Mouse (Mus musculus) left cerebral cortex, postnatal 36 days (tissue): ENCODE data around the gene Aktip. TPM values are rescaled to one million over a fixed set of nuclear protein-coding genes. Genes with fewer than 3 reads are reported as not detected.

Experiments
- DNase-seq, 2 experiments: peaks; one replicate each; pipeline ENCODE4 v3.0.0; 2021 to 2022; ENCODE audit warnings: low spot score in 2 of 2, mixed read lengths in 1 of 2
- intact Hi-C: fragments of 180-260 bp; cut with DNase I; formaldehyde crosslinking; loops from one replicate; pipeline ENCODE4 v1.15.1; 2025
- total RNA-seq, 2 experiments: library from RNA; stranded (reverse); gene quantifications; 2 replicates each; pipeline ENCODE4 v1.2.3; 2021

The Aktip gene
- 100 to 1,000 TPM; 117 to 118 TPM for total RNA-seq

DNA sequence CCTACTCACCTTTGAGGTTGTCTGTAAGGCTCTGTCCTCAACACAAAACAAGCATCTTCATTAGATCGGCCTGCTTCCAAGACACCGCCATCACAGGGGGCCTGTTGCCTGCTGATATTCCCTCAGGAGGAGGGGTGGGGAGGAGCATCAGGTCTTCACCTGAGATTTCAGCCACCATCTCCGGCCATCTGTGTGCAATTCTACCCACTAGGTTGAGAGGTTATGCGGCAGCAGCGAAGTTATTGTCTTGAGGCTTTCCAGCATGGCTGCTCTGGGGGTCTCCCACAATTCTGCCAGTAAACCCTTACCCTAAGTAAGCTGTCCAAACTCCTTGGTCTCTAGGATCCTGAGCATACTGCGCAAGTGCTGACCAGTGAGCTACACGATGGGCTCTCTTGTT is at the start of gene Aktip:
Aktip (minus strand) TSS at position 101 of the 400 bp plus-strand sequence.
- intact Hi-C loops, result loop anchor here (10.0 kb wide), 2 partner anchors 285 to 595 kb away; no protein-coding TSS in a partner anchor
- no peak for DNase-seq

DNA sequence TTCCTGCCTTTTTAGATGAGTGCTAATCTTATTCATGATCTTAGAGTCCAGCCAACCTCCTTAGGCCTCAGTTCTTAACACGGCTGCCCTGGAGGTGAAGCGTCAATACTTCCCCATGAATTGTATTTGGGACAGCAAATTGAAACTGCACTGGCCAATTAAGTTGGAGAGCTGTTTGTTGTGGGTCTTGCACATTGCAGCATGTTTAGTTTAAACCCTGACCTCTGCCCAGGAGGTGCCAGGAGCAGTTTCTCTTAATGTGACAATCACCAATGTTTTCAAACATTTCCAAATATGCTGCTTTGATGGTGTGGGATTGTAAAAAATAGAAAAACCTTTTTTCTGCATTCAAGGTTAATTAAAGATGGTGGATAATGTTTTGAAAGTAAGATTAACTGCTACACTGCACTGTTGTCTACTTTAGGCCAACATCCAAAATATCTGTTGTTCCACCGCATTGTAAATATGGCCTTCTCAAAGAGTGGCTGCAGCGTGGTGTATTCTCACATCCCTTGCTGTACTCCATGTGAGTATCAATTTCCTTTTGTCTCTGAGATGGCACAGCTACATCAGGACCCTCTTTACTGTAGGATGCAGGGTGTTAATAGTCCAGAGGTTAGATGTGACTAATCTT is 46.2 kb upstream of the Aktip start:
- DNase-seq, result no peak
- intact Hi-C loops, result no loop called here

DNA sequence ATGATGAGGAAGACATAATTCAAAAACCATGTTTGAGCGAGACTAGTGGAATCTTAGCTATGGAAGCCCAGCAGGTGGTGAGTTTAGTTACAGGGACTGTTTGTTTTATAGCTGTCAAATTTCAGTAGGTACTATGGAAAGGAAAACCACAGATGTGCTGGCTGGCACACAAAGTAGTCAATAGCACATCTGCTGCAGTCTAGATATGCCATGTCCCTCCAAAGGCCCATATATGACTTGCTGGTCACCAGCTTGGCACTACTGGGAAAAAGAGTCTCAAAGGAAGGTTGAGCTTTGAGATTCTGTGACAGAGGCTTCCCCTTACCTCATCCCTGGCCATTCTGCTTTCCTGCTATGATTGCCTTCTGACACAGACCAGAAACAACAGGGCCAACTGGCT is 42.9 kb upstream of the Aktip start:
- DNase-seq, result no peak
- intact Hi-C loops, result no loop called here

DNA sequence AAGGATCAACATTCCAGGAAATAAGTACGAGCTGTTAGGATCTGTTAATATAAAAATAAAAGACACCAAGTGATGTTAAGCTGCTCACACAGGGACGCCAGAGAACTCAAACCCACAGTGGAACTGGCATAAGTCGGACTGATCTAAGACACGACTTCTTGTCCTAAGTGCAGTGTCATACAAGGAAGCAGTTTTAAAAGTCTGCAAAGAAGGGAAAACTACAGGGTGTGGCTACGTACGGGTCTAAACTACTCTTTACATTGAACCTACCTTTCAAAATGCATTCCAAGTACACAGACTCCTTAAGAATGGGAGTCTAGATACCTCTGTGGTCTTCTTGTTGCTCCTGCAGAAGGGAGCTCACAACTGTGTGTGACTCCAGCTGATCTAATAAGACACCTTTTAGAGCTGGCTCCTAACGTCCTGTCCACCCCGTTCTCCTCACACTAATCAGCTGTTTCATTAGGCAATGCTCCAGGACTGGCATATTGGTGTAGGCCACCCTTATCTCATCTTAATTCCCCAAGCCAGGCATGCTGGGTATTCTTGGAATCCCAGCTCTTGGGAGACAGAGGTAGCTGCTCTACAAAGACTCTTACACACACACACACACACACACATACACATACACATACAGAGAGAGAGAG is 42.2 kb upstream of the Aktip start:
- intact Hi-C loops, result no loop called here
- no peak for DNase-seq

DNA sequence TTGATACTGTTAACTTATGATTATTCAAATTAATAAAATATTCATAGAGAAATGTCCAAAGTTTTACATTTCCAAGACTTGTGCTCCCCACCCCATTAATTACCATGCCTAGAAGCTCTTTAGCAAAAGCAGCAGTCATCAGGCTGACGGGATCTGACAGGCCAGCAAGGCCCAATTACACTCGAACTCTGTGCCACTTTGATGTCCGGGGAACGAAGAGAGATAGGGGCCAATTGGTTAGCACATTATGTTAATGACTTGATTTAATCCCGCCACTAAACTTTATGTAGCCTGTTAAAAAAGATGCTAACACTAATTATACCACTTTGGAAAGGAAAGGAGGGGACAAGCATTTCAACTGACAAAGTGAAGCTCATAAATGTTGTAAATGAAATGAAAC is 41.6 kb upstream of the Aktip start:
- no peak for DNase-seq
- intact Hi-C loops, result no loop called here

DNA sequence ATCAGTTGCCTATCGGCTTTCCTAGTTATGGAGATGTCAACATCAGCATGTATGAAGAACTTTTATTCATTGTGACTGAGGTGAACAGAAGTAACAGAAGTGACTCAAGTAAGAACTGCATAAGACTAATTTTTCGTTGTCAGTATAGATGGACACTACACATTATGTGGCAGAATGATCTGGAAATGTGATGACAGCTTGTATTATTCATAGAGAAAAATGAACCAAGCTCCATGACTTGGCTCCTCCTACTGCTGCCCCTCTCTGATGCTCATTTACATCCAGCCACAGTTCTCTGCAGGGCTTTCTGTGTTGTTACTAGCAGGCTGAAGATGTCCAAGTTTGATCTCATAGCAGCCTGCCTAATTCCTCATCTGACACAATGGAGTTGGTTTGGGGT is 37.4 kb upstream of the Aktip start:
- intact Hi-C loops, result no loop called here
- DNase-seq, result no peak

DNA sequence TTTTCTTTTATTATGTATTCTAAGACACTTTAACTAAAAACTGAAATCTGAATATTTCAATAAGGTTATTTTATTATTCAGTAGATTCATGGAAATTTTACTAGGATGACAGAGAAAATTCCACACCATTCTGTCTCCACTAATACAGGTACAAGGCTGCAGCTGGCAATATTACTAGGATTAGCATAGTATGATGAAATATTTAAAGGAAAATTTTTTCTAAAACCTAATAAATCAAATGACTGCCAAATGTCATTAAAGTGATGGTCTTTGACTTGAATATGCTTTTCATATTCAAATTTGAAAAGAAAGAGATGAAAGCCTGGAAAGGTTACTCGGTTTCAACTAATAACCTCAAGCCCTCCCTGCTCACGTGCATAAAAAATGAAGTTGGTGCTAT is 34.3 kb upstream of the Aktip start:
- intact Hi-C loops, result no loop called here
- DNase-seq, result no peak

DNA sequence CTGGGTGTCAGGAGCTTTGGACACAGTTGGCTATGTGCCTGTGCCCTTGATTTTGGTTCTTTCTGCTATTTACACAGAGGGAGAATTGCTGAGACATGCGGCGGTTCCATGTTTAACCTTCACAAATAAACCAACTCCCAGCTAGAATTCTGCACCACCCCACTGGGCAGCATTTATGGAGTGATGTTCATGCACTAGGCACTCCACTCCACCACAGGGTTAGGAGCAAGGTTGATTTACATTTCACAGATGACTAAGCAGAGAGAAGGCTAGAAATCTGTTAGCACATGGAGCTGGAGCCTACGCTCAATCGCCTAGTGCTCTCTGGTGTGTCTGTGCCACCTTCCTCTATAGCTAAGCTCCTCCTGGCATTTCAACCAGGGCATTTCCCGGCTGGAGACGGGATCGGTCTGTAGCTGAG is 27.7 kb upstream of the Aktip start:
- DNase-seq, result peak in 1 of 2 experiments; percentile 10
- intact Hi-C loops, result no loop called here

DNA sequence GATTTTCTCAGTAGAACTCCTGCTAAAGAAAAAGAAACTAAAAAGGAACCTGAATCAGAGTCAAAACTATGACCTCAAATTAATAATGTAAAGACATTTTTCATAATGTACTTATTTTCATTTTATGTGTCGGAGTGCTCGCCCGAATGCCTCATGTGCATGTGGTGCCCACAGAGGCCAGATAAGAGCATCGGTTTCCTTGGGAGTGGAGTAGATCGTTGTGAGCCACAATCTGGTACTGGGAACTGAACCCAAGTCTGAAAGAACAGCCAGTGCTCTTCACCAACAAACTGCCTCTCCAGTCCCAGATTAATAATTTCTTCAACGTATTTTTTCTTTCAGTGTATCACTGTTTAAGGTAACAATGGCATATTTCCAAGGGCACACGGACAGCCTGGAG is 24.5 kb upstream of the Aktip start:
- intact Hi-C loops, result no loop called here
- no peak for DNase-seq

DNA sequence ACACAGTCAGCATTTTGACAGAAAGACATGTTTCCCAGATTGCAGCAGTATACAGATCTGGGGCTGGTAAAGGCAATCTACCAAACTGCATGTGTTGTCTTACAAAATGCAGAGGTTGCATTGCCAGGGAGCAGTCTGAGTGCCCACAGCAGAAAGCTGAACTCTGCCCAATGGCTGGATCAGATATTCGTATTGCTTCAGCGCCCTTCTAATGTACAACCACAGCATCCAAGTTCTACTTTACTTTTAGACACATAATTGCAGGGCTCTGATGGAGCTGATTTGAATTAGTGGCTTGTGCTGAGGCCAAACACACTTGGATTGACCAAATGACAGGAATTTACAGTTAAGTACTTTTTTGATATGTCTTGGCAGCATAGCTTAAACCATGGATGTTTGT is 22.1 kb upstream of the Aktip start:
- DNase-seq, result no peak
- intact Hi-C loops, result no loop called here

DNA sequence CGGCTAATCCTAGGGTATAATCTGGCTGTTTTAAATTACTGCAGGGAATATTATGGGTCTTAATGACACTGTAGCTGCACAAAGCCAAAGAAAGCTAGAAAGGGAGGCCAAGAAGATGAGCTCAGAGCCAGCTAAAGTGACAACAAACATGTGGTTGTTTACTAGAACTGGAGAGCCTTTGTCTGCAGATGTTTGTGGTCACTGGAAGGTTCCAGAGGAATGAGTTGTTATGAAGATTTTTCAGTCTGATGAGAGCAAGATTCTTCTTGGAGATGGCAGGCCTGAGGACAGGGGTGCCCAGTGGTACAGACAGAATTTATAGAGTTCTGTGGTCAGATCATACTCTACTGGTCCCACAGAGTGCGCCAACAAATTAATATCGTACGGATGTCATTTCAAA is 18.5 kb upstream of the Aktip start:
- no peak for DNase-seq
- intact Hi-C loops, result loop anchor here (10.0 kb wide), 1 partner anchor 57 kb away; no protein-coding TSS in a partner anchor

DNA sequence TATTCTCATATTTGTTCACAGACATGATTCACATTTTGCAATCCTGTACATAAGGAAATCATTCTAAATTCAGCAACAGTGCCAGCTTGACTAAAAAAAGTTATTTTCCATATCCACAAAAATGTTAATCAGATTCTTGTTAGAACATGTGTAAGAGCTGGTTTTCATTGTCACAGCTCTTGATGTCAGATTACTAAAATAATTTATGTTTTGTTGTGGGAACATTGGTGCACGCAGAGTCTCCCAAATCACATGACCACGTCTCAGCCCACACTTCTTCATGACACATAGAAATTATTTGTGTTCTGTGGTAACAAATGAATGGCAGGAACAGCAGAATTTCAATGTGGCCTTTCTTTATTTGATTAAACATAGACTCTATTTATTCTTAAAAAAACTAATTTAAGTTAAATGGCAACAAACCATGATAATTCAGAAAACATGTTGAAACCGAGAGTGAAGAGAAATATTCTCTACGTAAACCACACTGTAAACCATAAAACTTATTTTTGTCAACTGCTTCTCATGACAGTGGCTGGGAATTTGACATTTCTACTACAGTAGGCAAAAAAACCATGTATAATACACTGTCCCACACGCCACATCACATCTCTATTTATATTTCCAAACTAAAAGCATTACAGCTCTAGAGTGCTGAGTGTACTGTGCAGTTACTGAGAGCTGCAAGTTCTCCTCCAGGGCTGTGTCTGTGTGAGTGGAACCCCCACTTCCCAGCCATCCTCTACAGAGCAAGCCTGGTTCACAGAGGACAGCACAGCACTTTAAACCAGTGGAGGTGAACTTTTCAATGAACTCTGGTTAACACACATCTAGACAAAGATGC is 17.5 kb upstream of the Aktip start:
- no peak for DNase-seq
- intact Hi-C loops, result loop anchor here (10.0 kb wide), 1 partner anchor 58 kb away; no protein-coding TSS in a partner anchor

DNA sequence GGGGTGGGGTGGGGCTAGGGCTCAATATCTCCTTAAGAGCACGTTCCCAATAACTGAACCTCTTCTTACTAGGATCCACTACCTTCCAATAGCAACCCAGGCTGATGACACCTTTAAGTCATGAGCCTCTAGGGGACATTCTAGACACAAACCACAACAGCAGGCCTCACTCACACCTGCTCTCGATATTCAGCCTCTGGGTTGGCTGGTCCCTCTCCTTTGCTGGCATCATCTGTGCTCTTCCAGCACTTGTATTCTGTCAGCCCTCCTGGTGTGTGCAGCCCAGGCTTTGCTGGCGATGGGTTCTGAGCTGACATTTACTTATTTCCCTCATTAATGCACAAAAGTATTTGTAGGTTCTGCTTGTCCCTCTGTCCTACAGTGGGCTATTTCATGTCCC is 14.5 kb upstream of the Aktip start:
- intact Hi-C loops, result loop anchor here (10.0 kb wide), 1 partner anchor 61 kb away; no protein-coding TSS in a partner anchor
- DNase-seq, result no peak

DNA sequence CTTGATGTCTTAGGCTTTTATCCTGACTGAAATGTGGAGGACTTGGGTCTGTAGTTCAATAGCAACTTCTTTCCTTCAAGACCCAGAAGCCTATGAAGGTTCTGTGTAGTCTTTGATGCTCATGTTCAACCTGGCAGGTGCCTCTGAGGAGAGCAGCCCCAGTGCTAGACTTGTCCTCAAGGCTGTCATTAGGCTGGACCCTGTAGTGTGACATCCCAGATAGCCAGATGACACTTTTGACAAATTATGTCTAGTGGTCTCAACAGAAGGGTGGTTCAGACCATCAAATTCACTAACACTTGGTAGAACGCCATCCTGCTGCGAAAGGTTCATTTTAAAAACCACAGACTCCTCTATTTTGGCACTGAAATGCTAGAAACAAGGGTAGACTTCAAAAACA is 13.2 kb upstream of the Aktip start:
- intact Hi-C loops, result loop anchor here (10.0 kb wide), 1 partner anchor 62 kb away; no protein-coding TSS in a partner anchor
- no peak for DNase-seq

DNA sequence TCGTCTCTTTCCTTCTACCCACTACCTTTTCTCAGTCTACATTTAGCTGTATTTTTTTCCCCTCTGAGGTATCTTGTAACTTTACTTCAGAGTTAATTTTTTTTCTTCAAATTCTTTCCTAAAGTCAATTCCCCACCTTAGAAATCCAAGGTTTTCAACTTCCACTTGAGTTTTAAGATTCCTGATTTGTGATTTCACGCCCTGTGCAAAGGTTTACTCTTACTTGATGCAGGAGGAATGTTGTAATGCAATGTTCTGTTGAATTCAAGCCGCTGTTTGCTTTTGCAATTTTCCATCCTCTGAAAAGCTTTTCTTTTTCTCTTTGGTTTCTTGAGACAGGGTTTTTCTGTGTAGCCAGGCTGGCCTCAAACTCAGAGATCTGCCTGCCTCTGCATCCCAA is 9.9 kb upstream of the Aktip start:
- intact Hi-C loops, result loop anchor here (10.0 kb wide), 1 partner anchor 65 kb away; no protein-coding TSS in a partner anchor
- DNase-seq, result no peak

DNA sequence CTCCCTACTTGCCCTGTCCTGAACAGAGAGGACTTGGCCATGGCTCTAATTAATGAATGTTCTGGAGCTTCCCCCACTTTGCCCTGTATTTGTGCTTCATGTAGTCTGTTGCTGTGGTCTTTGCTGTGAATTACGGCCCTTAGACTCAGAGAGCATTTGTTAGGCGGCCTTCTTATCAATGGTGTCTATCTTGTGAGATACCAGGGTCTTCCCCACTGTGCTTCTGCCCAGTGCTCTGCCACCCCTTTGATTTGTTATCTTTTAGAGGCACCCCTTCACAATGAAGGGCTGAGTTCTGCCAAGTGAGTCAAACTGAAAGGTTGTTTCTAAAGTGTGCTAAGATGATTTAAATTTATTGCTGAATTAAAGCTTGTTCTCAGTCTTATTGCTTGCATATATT is 7.9 kb upstream of the Aktip start:
- intact Hi-C loops, result no loop called here
- no peak for DNase-seq

DNA sequence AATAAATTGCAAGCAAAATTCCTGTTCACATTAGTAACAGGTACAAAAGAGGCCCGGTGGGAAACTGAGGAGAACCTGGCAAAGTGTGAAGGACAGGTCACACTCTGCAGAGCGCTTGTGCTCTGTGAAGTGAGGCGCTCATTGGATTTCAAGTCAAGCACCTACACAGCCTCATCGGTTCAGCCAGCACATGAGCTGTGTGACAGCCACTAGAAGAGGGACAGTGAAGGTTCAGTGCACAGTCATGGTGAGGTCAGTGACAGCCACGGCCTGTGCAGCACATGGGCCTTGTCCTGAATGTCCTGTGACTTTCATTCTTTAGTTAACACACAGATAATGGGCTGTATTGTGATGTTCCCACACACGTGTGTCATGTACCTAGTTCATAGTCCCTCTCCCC is 6.1 kb upstream of the Aktip start:
- DNase-seq, result no peak
- intact Hi-C loops, result no loop called here

DNA sequence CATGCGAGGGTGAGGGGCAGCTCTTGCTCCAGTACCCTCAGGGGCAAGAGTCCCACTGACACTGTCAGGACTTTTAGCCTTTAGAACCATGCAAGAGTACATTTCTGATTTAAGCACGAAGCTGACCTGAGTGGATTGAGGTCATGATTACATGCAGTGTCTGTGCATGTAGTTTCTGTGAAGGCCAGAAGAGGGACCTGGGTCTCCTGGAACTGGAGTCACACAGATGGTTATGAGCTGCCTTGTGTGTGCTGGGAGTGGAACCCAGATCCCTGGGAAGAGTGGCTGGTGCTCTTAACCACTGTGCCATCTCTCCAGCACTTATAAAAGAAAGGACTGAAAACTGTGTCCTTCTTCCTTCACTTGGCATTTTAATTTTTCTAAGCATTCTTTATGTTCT is 1.4 kb upstream of the Aktip start:
- DNase-seq, result no peak
- intact Hi-C loops, result no loop called here

DNA sequence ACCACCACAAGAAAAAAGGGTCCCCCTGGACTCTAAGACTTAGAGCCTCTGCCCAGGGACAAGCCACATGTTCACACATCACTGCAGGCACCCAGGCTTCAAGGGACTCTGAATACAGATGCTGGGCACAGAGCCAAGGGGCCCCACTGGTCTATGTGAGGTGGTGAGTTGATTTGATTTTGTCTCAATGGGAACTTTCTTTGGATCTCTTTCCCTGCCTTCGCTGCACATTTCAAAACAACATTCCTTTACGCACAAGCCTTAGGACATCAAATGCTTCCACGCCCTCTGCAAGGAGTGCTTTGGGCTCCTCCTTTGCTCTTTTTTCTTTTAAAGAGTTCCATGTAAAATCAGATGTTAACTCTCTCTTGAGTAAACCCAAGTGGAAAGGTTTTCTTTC is 1.7 kb downstream of the Aktip start:
- intact Hi-C loops, result loop anchor here (10.0 kb wide), 2 partner anchors 287 to 597 kb away; no protein-coding TSS in a partner anchor
- no peak for DNase-seq

DNA sequence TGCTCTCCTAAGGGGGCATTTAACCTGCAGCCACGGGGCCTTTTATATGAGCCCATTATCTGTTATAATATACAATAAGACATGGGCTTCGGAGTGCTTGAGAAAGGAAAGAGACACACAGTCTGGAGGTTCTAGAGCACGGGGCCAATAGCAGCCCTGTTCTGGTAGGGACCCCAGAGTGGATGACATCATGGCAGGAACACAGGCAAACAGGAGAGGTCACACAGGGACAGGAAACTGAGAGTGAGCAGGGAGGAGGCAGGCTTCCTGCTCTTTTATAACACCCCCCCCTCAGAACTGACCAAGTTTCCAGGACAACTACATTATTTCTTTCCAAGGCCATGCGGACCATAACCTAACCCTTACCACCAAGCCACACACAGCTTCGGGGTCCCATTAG is 2.5 kb downstream of the Aktip start:
- DNase-seq, result no peak
- intact Hi-C loops, result loop anchor here (10.0 kb wide), 2 partner anchors 288 to 598 kb away; no protein-coding TSS in a partner anchor
